Mouse (Mus musculus): Measurements from ENCODE around the gene Alg9. TPM values are rescaled to one million over a fixed set of nuclear protein-coding genes. Genes with fewer than 3 reads are reported as not detected.

Gene Alg9
- polyA plus RNA-seq, 1 experiment from 2014 or later: 53.5 TPM

- 74% methylated on average over 10 of the region's 10 CpGs for WGBS
- H3K27ac ChIP-seq: no peak overlapping the region; the same call in 1 of the 2 replicates
Measured at GRCm38 (mm10) chr9:50884741-50885599, 110.2 kb downstream of the Alg9 start.

GRCm38 (mm10) chr9:50885600-50885987, 110.8 kb downstream of the Alg9 start:
- ATAC-seq: no peak
- Histone ChIP-seq H3K4me2 (replicated peaks) (no peak overlapping the region), H3K9me3 (no peaks in the 10 kb centered on the region), H3K9ac (replicated peaks) (no peak overlapping the region), H3K4me1 (replicated peaks) (peaks cover 18% of the 10 kb centered on the region), H3K4me3 (replicated peaks) (no peak overlapping the region), H3K36me3 (peaks cover 30% of the 10 kb centered on the region), H3K27ac (no peak overlapping the region), H3K27me3 (no peaks in the 10 kb centered on the region)
- 63% methylated on average over 1 of the region's 1 CpGs for WGBS

More at GRCm38 (mm10) chr9:50884741-50885599, 110.2 kb downstream of the Alg9 start:
- Histone ChIP-seq H3K4me2 (replicated peaks) (no peak overlapping the region), H3K4me1 (replicated peaks) (peaks cover 18% of the 10 kb centered on the region), H3K9me3 (no peaks in the 10 kb centered on the region), H3K27me3 (no peaks in the 10 kb centered on the region), H3K4me3 (replicated peaks) (no peak overlapping the region), H3K36me3 (peaks cover 37% of the 10 kb centered on the region), H3K9ac (replicated peaks) (no peak overlapping the region)
- ATAC-seq: 0 out of 2 replicates have a peak, but pooled peaks have one; percentile 31

- 92% methylated on average over 1 of the region's 1 CpGs for WGBS
- Histone ChIP-seq H3K4me1 (replicated peaks) (peaks cover 18% of the 10 kb centered on the region), H3K9ac (replicated peaks) (no peak overlapping the region), H3K9me3 (no peaks in the 10 kb centered on the region), H3K27me3 (no peaks in the 10 kb centered on the region), H3K27ac (no peak overlapping the region), H3K4me3 (replicated peaks) (no peak overlapping the region), H3K36me3 (peaks cover 22% of the 10 kb centered on the region), H3K4me2 (replicated peaks) (no peak overlapping the region)
- ATAC-seq: no peak
Measured at GRCm38 (mm10) chr9:50886870-50887269, 112.1 kb downstream of the Alg9 start.

GRCm38 (mm10) chr9:50887351-50887750, 112.5 kb downstream of the Alg9 start:
- H3K36me3 ChIP-seq: peaks cover 21% of the 10 kb centered on the region
- no peak overlapping the region for H3K4me3 ChIP-seq (replicated peaks)
- no peak overlapping the region for H3K27ac ChIP-seq
- ATAC-seq: peak; percentile 66
- H3K4me1 ChIP-seq (replicated peaks): peaks cover 18% of the 10 kb centered on the region
- no peaks in the 10 kb centered on the region for H3K27me3 ChIP-seq
- no peaks in the 10 kb centered on the region for H3K9me3 ChIP-seq
- WGBS: 24% methylated on average over 4 of the region's 4 CpGs
- no peak overlapping the region for H3K4me2 ChIP-seq (replicated peaks)
- no peak overlapping the region for H3K9ac ChIP-seq (replicated peaks)

- peaks cover 18% of the 10 kb centered on the region for H3K4me1 ChIP-seq (replicated peaks)
- H3K4me2 ChIP-seq (replicated peaks): no peak overlapping the region
- H3K4me3 ChIP-seq (replicated peaks): no peak overlapping the region
- no peaks in the 10 kb centered on the region for H3K27me3 ChIP-seq
- peaks cover 17% of the 10 kb centered on the region for H3K36me3 ChIP-seq
- no peaks in the 10 kb centered on the region for H3K9me3 ChIP-seq
- ATAC-seq: no peak
- WGBS: 68% methylated on average over 6 of the region's 6 CpGs
- H3K27ac ChIP-seq: no peak overlapping the region
- no peak overlapping the region for H3K9ac ChIP-seq (replicated peaks)
Measured at GRCm38 (mm10) chr9:50889211-50889610, 114.4 kb downstream of the Alg9 start.

GRCm38 (mm10) chr9:50889964-50890363, 115.1 kb downstream of the Alg9 start:
- Histone ChIP-seq H3K27me3 (no peaks in the 10 kb centered on the region), H3K9me3 (no peaks in the 10 kb centered on the region), H3K27ac (no peak overlapping the region), H3K4me3 (replicated peaks) (no peak overlapping the region), H3K36me3 (peaks cover 22% of the 10 kb centered on the region), H3K9ac (replicated peaks) (no peak overlapping the region), H3K4me1 (replicated peaks) (peaks cover 18% of the 10 kb centered on the region), H3K4me2 (replicated peaks) (no peak overlapping the region)
- no peak for ATAC-seq
- 77% methylated on average over 4 of the region's 4 CpGs for WGBS

- H3K4me2 ChIP-seq (replicated peaks): no peak overlapping the region
- H3K36me3 ChIP-seq: peaks cover 24% of the 10 kb centered on the region
- H3K9me3 ChIP-seq: no peaks in the 10 kb centered on the region
- no peaks in the 10 kb centered on the region for H3K27me3 ChIP-seq
- no peak overlapping the region for H3K9ac ChIP-seq (replicated peaks)
- ATAC-seq: no peak
- no peak overlapping the region for H3K4me3 ChIP-seq (replicated peaks)
- WGBS: 93% methylated on average over 3 of the region's 3 CpGs
- no peak overlapping the region for H3K27ac ChIP-seq
- peaks cover 14% of the 10 kb centered on the region for H3K4me1 ChIP-seq (replicated peaks)
Measured at GRCm38 (mm10) chr9:50890494-50891090, 115.8 kb downstream of the Alg9 start.

Other genes with a start within 250 kb of the Alg9 start
- gene Pts, start 246.3 kb upstream of the Alg9 start, polyA plus RNA-seq (2015; fragmentation: Nextera tagmentation; extraction: Ambion mirVana): 115 and 123 TPM in 2 replicates
- 27.3 and 29.4 TPM in 2 replicates for gene Il18, start 220.2 kb upstream of the Alg9 start, polyA plus RNA-seq (2015; fragmentation: Nextera tagmentation; extraction: Ambion mirVana)
- 0.28 and 0.34 TPM in 2 replicates for gene Bco2, start 219.8 kb upstream of the Alg9 start, polyA plus RNA-seq (2015; fragmentation: Nextera tagmentation; extraction: Ambion mirVana)
- 0.32 and 0.50 TPM in 2 replicates for gene Tex12, start 213.7 kb upstream of the Alg9 start, polyA plus RNA-seq (2015; fragmentation: Nextera tagmentation; extraction: Ambion mirVana)
- 209 and 210 TPM in 2 replicates for gene Sdhd, start 171.2 kb upstream of the Alg9 start, polyA plus RNA-seq (2015; fragmentation: Nextera tagmentation; extraction: Ambion mirVana)
- gene Timm8b, start 171.1 kb upstream of the Alg9 start, polyA plus RNA-seq (2015; fragmentation: Nextera tagmentation; extraction: Ambion mirVana): 386 and 397 TPM in 2 replicates
- gene Pih1d2, start 157.7 kb upstream of the Alg9 start, polyA plus RNA-seq (2015; fragmentation: Nextera tagmentation; extraction: Ambion mirVana): 5.5 and 6.5 TPM in 2 replicates
- 23.5 and 23.8 TPM in 2 replicates for gene Nkapd1, start 157.6 kb upstream of the Alg9 start, polyA plus RNA-seq (2015; fragmentation: Nextera tagmentation; extraction: Ambion mirVana)
- 40.9 and 42.1 TPM in 2 replicates for gene Dlat, start 115.2 kb upstream of the Alg9 start, polyA plus RNA-seq (2015; fragmentation: Nextera tagmentation; extraction: Ambion mirVana)
- 33.4 and 36.6 TPM in 2 replicates for gene Dixdc1, start 35.5 kb upstream of the Alg9 start, polyA plus RNA-seq (2015; fragmentation: Nextera tagmentation; extraction: Ambion mirVana)
- 0.50 and 1.1 TPM in 2 replicates for gene 2310030G06Rik, start 28.5 kb upstream of the Alg9 start, polyA plus RNA-seq (2015; fragmentation: Nextera tagmentation; extraction: Ambion mirVana)
- gene Cryab, start 23.7 kb upstream of the Alg9 start, polyA plus RNA-seq (2015; fragmentation: Nextera tagmentation; extraction: Ambion mirVana): 3.5 and 4.0 TPM in 2 replicates
- gene Hspb2, start 22.7 kb upstream of the Alg9 start, polyA plus RNA-seq (2015; fragmentation: Nextera tagmentation; extraction: Ambion mirVana): 0.42 and 0.54 TPM in 2 replicates
- gene Fdxacb1, start 6.8 kb upstream of the Alg9 start, polyA plus RNA-seq (2015; fragmentation: Nextera tagmentation; extraction: Ambion mirVana): 11.5 and 14.3 TPM in 2 replicates
- 59.9 and 61.7 TPM in 2 replicates for gene 1110032A03Rik, start 501 bp downstream of the Alg9 start, polyA plus RNA-seq (2015; fragmentation: Nextera tagmentation; extraction: Ambion mirVana)
- gene Ppp2r1b, start 70.3 kb downstream of the Alg9 start, polyA plus RNA-seq (2015; fragmentation: Nextera tagmentation; extraction: Ambion mirVana): 56.1 and 58.0 TPM in 2 replicates
- gene Sik2, start 234.1 kb downstream of the Alg9 start, polyA plus RNA-seq (2015; fragmentation: Nextera tagmentation; extraction: Ambion mirVana): 10.3 and 14.5 TPM in 2 replicates

Data from midbrain, embryonic 13.5 days (tissue).